Mouse (Mus musculus) CH12.LX (cell line): ENCODE measurements at regions not wholly inside any gene's neighbourhood (a gene's known extent, or its start where the extent isn't known, plus 50 kb on each side); places are given as distances from the start of the nearest gene placed in this dataset.

Source experiments
- DNase-seq: peaks from one replicate; pipeline ENCODE4 v3.0.0-alpha.2; 2013; ENCODE audit errors: extremely low read depth
- H3K27ac ChIP-seq: 2 replicates; pipeline ENCODE4 v1.5.1; 2012; ENCODE audit warnings: low read depth, mild to moderate bottlenecking, control low read depth, moderate library complexity; ENCODE audit not compliant: insufficient read depth
- H3K27me3 ChIP-seq: replicated peaks from 2 replicates; pipeline ENCODE3; 2012; ENCODE audit warnings: inconsistent platforms
- H3K36me3 ChIP-seq, 2 experiments: replicated peaks in 1 of 2; 2 replicates each; pipeline versions ENCODE3 to v1.6.1; 2012; ENCODE audit warnings: inconsistent platforms in 1 of 2, low read length in 1 of 2, mild to moderate bottlenecking in 1 of 2, mixed read lengths in 1 of 2, moderate library complexity in 1 of 2; ENCODE audit not compliant: control insufficient read depth in 1 of 2, insufficient read depth in 1 of 2
- H3K4me1 ChIP-seq, 2 experiments: 2 replicates each; pipeline ENCODE4 v1.6.1; 2012; ENCODE audit warnings: inconsistent platforms in 1 of 2, moderate library complexity in 1 of 2; ENCODE audit not compliant: insufficient read depth in 2 of 2, control insufficient read depth in 1 of 2
- H3K4me2 ChIP-seq: 2 replicates; pipeline ENCODE4 v1.6.1; 2012; ENCODE audit warnings: low read depth, mild to moderate bottlenecking, control low read depth; ENCODE audit not compliant: poor library complexity, insufficient read depth, severe bottlenecking
- H3K4me3 ChIP-seq, 3 experiments: fragments of 150-350 bp in 1 of 3; sonication (generic) in 1 of 3; replicated peaks in 1 of 3; 2 replicates each; pipeline versions ENCODE3 to v1.5.1; 2011 to 2012; ENCODE audit warnings: low read depth in 2 of 3, low read length in 2 of 3, mild to moderate bottlenecking in 2 of 3, moderate library complexity in 2 of 3, control low read depth in 1 of 3, improper control_type of control experiment in 1 of 3, inconsistent platforms in 1 of 3, mixed read lengths in 1 of 3; ENCODE audit not compliant: poor library complexity in 1 of 3
- H3K79me2 ChIP-seq: replicated peaks from 2 replicates; pipeline ENCODE4 v1.6.1; 2012; ENCODE audit warnings: mild to moderate bottlenecking, moderate library complexity; ENCODE audit not compliant: control insufficient read depth, poor library complexity, insufficient read depth, severe bottlenecking; ENCODE audit errors: extremely low read depth
- H3K9ac ChIP-seq: 2 replicates; pipeline ENCODE4 v1.6.1; 2012; ENCODE audit warnings: low read depth, mild to moderate bottlenecking, control low read depth, moderate library complexity; ENCODE audit not compliant: insufficient read depth
- H3K9me3 ChIP-seq: replicated peaks from 2 replicates; pipeline ENCODE3; 2012; ENCODE audit warnings: low read length, inconsistent platforms, mixed read lengths
- CHD2 ChIP-seq: IDR thresholded peaks from 2 replicates; pipeline ENCODE4 v1.6.1; 2011; ENCODE audit warnings: low read length, improper control_type of control experiment
- CTCF ChIP-seq, 2 experiments: IDR thresholded peaks in 1 of 2; conservative IDR thresholded peaks in 1 of 2; 2 replicates each; pipeline ENCODE4 v1.5.1; 2011 to 2012; ENCODE audit warnings: low read depth in 2 of 2, low read length in 2 of 2, improper control_type of control experiment in 1 of 2, inconsistent platforms in 1 of 2, mild to moderate bottlenecking in 1 of 2, moderate library complexity in 1 of 2
- E2F4 ChIP-seq: IDR thresholded peaks from 2 replicates; pipeline ENCODE4 v1.6.1; 2011; ENCODE audit warnings: low read depth, low read length, improper control_type of control experiment; ENCODE audit not compliant: insufficient replicate concordance
- ELF1 ChIP-seq: IDR thresholded peaks from 2 replicates; pipeline ENCODE4 v1.6.1; 2014; ENCODE audit warnings: low read depth, mild to moderate bottlenecking, inconsistent platforms, low read length, improper control_type of control experiment
- ETS1 ChIP-seq: conservative IDR thresholded peaks from 2 replicates; pipeline ENCODE4 v1.6.1; 2012; ENCODE audit warnings: low read depth, mild to moderate bottlenecking, inconsistent platforms, low read length, improper control_type of control experiment, moderate library complexity
- GABPA ChIP-seq: IDR thresholded peaks from 2 replicates; pipeline ENCODE4 v1.6.1; 2012; ENCODE audit warnings: low read depth, low read length, improper control_type of control experiment, inconsistent platforms; ENCODE audit not compliant: insufficient replicate concordance
- JUN ChIP-seq: IDR thresholded peaks from 2 replicates; pipeline ENCODE4 v1.6.1; 2011; ENCODE audit warnings: low read depth, mild to moderate bottlenecking, low read length, improper control_type of control experiment, moderate library complexity; ENCODE audit not compliant: insufficient read depth
- JUND ChIP-seq: conservative IDR thresholded peaks from 2 replicates; pipeline ENCODE4 v1.6.1; 2011; ENCODE audit warnings: low read depth, low read length, improper control_type of control experiment
- MAFK ChIP-seq: IDR thresholded peaks from 2 replicates; pipeline ENCODE4 v1.6.1; 2011; ENCODE audit warnings: low read length, improper control_type of control experiment; ENCODE audit not compliant: insufficient replicate concordance
- MEF2A ChIP-seq: IDR thresholded peaks from 2 replicates; pipeline ENCODE4 v1.6.1; 2014; ENCODE audit warnings: low read depth, mild to moderate bottlenecking, inconsistent platforms, low read length, improper control_type of control experiment, borderline replicate concordance
- MXI1 ChIP-seq: IDR thresholded peaks from 2 replicates; pipeline ENCODE4 v1.6.1; 2011; ENCODE audit warnings: mild to moderate bottlenecking, low read depth, low read length, improper control_type of control experiment
- RAD21 ChIP-seq: IDR thresholded peaks from 2 replicates; pipeline ENCODE4 v1.6.1; 2011; ENCODE audit warnings: low read depth, mild to moderate bottlenecking, low read length, improper control_type of control experiment, moderate library complexity
- SIN3A ChIP-seq: IDR thresholded peaks from 2 replicates; pipeline ENCODE4 v1.6.1; 2012; ENCODE audit warnings: low read length, improper control_type of control experiment, inconsistent platforms
- TBP ChIP-seq: conservative IDR thresholded peaks from 2 replicates; pipeline ENCODE4 v1.6.1; 2011; ENCODE audit warnings: low read depth, low read length, improper control_type of control experiment
- TCF12 ChIP-seq: IDR thresholded peaks from 2 replicates; pipeline ENCODE4 v1.6.1; 2014; ENCODE audit warnings: low read depth, mild to moderate bottlenecking, inconsistent platforms, low read length, improper control_type of control experiment
- UBTF ChIP-seq: IDR thresholded peaks from 2 replicates; pipeline ENCODE4 v1.6.1; 2012; ENCODE audit warnings: low read depth, mild to moderate bottlenecking, inconsistent platforms, low read length, improper control_type of control experiment, moderate library complexity
- USF2 ChIP-seq: conservative IDR thresholded peaks from 2 replicates; pipeline ENCODE4 v1.6.1; 2011; ENCODE audit warnings: low read depth, low read length, improper control_type of control experiment
- ZC3H11A ChIP-seq: IDR thresholded peaks from 2 replicates; pipeline ENCODE4 v1.6.1; 2012; ENCODE audit warnings: low read depth, mild to moderate bottlenecking, inconsistent platforms, low read length, improper control_type of control experiment
- ZKSCAN1 ChIP-seq: IDR thresholded peaks from 2 replicates; pipeline ENCODE4 v1.6.1; 2012; ENCODE audit warnings: low read depth, inconsistent platforms, low read length, improper control_type of control experiment, borderline replicate concordance
- ZMIZ1 ChIP-seq: IDR thresholded peaks from 2 replicates; pipeline ENCODE4 v1.6.1; 2012; ENCODE audit warnings: low read depth, mild to moderate bottlenecking, inconsistent platforms, low read length, improper control_type of control experiment
- ZNF384 ChIP-seq: IDR thresholded peaks from 2 replicates; pipeline ENCODE4 v1.6.1; 2012; ENCODE audit warnings: low read depth, low read length, improper control_type of control experiment, inconsistent platforms
- dilution Hi-C: fragments of 300-500 bp; cut with MboI; formaldehyde crosslinking; loops from 2 replicates; pipeline ENCODE4 v1.14.3; 2020; ENCODE audit warnings: low sequenced_read_pairs; ENCODE audit not compliant: extremely low pct_unique_long_range_greater_than_20kb, extremely low pct_ligation_motif_present
- in situ Hi-C: fragments of 300-500 bp; cut with MboI; formaldehyde crosslinking; loops from 3 replicates; pipeline ENCODE4 v1.14.3; 2019; ENCODE audit warnings: low sequenced_read_pairs, low pct_ligation_motif_present, low pct_unique_long_range_greater_than_20kb, mixed read lengths

GRCm38 (mm10) chr3:119957529-119957928 lies 173.3 kb upstream of the Ptbp2 start:
- H3K79me2 ChIP-seq, result no peaks in the 10 kb centered on the region
- H3K4me2 ChIP-seq, result no peak overlapping the region
- no peaks in the 10 kb centered on the region for H3K4me1 ChIP-seq
- dilution Hi-C loops, result no loop called here
- DNase-seq, result no peak
- no peak for TF ChIP-seq MAFK
- TF ChIP-seq ZNF384, result no peak
- TF ChIP-seq ZKSCAN1, result no peak
- TF ChIP-seq ELF1, result no peak
- no peak for TF ChIP-seq USF2
- TF ChIP-seq JUN, result no peak
- no peak for TF ChIP-seq UBTF
- no peak for TF ChIP-seq ETS1
- no peak for TF ChIP-seq SIN3A
- TF ChIP-seq CTCF (conservative IDR thresholded peaks at IDR 0.05 in 1 of 2, IDR thresholded peaks at IDR 0.05 in 1 of 2; ENCODE audit: low read depth in 2 of 2, low read length in 2 of 2), result no peak
- no peak for TF ChIP-seq E2F4
- TF ChIP-seq MEF2A, result no peak
- TF ChIP-seq RAD21, result no peak
- no peak for TF ChIP-seq ZMIZ1
- TF ChIP-seq TBP, result no peak
- TF ChIP-seq GABPA, result no peak
- no peak for TF ChIP-seq ZC3H11A
- no peak for TF ChIP-seq CHD2
- TF ChIP-seq TCF12, result no peak
- TF ChIP-seq JUND, result no peak
- TF ChIP-seq, all 38 proteins: peak for 0
- Histone ChIP-seq H3K9me3 (peaks cover 54% of the 10 kb centered on the region), H3K4me3 (no peak overlapping the region), H3K36me3 (no peaks in the 10 kb centered on the region), H3K27ac (no peak overlapping the region), H3K27me3 (no peaks in the 10 kb centered on the region), H3K9ac (no peak overlapping the region)
- in situ Hi-C loops, result no loop called here

GRCm38 (mm10) chr3:119955745-119956615 lies 171.7 kb upstream of the Ptbp2 start:
- TF ChIP-seq ETS1, result no peak
- no peak for TF ChIP-seq JUN
- TF ChIP-seq SIN3A, result no peak
- no peak for TF ChIP-seq MXI1
- H3K27me3 ChIP-seq, result no peaks in the 10 kb centered on the region
- no peaks in the 10 kb centered on the region for H3K36me3 ChIP-seq
- H3K9me3 ChIP-seq, result peaks cover 51% of the 10 kb centered on the region
- no peaks in the 10 kb centered on the region for H3K4me1 ChIP-seq
- H3K9ac ChIP-seq, result no peak overlapping the region
- no peak overlapping the region for H3K4me2 ChIP-seq
- H3K4me3 ChIP-seq, result no peak overlapping the region
- dilution Hi-C loops (no loop called here), in situ Hi-C loops (no loop called here)
- no peak for DNase-seq
- H3K79me2 ChIP-seq, result no peaks in the 10 kb centered on the region
- no peak overlapping the region for H3K27ac ChIP-seq
